Mouse (Mus musculus) bone marrow, adult 2 months (tissue): ENCODE results near the gene Adgrl1. TPM values are rescaled to one million over a fixed set of nuclear protein-coding genes. Genes with fewer than 3 reads are reported as not detected.

Source experiments
- H3K27ac ChIP-seq: fragments of 200-500 bp; 2 replicates; pipeline ENCODE4 v1.5.1; 2012; ENCODE audit warnings: low read depth, mild to moderate bottlenecking, control low read depth, inconsistent platforms, low read length; ENCODE audit not compliant: control insufficient read depth, poor library complexity, insufficient read depth
- H3K4me1 ChIP-seq: fragments of 200-500 bp; 2 replicates; pipeline ENCODE4 v1.6.1; 2011; ENCODE audit warnings: low read length; ENCODE audit not compliant: control insufficient read depth, insufficient read depth
- H3K4me3 ChIP-seq: fragments of 200-500 bp; replicated peaks from 2 replicates; pipeline ENCODE3; 2011; ENCODE audit warnings: mild to moderate bottlenecking, low read depth, low read length, control low read depth; ENCODE audit not compliant: control insufficient read depth
- CTCF ChIP-seq: fragments of 200-500 bp; IDR thresholded peaks from 2 replicates; pipeline ENCODE4 v1.5.1; 2011; ENCODE audit warnings: low read length, control low read depth; ENCODE audit not compliant: control insufficient read depth, insufficient read depth
- POLR2A ChIP-seq: fragments of 200-500 bp; IDR thresholded peaks from 2 replicates; pipeline ENCODE4 v1.6.1; 2011; ENCODE audit warnings: low read depth, mild to moderate bottlenecking, control low read depth, low read length, borderline replicate concordance; ENCODE audit not compliant: control insufficient read depth
- WGBS: fragments of 180-500 bp; shearing (Covaris S2); methylation state at CpG from one replicate; pipeline ENCODE4 v1.1.7; 2018; 5-methylcytosine and 5-hydroxymethylcytosine counted together
- polyA plus RNA-seq: library from polyadenylated mRNA; stranded (reverse); fragments of >200 nt; gene quantifications from 2 replicates; pipeline ENCODE4 v1.2.4, GENCODE M21; 2011; ENCODE audit warnings: low replicate concordance; ENCODE audit not compliant: missing spikeins, insufficient read depth, insufficient read length

Gene Adgrl1
- polyA plus RNA-seq, 1 experiment, result 8.8 TPM

DNA sequence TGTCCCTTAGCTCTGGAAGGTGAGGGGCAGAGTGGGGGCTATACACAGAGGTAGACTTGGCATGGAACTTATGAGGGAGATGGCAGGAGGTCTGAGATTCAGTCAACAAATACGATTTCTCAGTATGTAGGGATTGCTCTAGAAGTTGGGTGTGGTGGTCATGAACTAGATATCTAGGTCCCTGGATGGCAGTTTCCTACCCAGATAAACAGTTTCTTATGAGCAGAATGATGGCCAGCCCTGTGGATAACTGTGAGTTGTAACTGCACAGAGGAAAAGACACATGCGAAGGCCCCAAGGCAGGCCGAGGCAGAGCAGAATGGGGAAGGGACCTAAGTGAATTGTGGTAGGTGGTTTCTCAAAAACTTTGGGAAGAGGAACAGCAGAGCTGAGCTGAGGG is 14.3 kb downstream of the Adgrl1 start:
- Histone ChIP-seq H3K27ac (no peak overlapping the region), H3K4me1 (no peaks in the 10 kb centered on the region), H3K4me3 (no peak overlapping the region)
- 47% methylated on average over 3 of the region's 3 CpGs for WGBS
- TF ChIP-seq CTCF (no peak), POLR2A (no peak)

- WGBS, result 40% methylated on average over 5 of the region's 5 CpGs
- no peaks in the 10 kb centered on the region for H3K4me1 ChIP-seq
- TF ChIP-seq POLR2A (no peak), CTCF (no peak)
Observed at GRCm38 (mm10) chr8:83914860-83915259, 15.0 kb downstream of the Adgrl1 start.

GRCm38 (mm10) chr8:83916015-83916414 is 16.1 kb downstream of the Adgrl1 start:
- 36% methylated on average over 5 of the region's 5 CpGs for WGBS
- H3K27ac ChIP-seq, result no peak overlapping the region
- TF ChIP-seq CTCF (no peak), POLR2A (no peak)
- H3K4me3 ChIP-seq, result no peak overlapping the region
- H3K4me1 ChIP-seq, result no peaks in the 10 kb centered on the region

More at GRCm38 (mm10) chr8:83914860-83915259, 15.0 kb downstream of the Adgrl1 start:
- Histone ChIP-seq H3K4me3 (no peak overlapping the region), H3K27ac (no peak overlapping the region)

- H3K4me1 ChIP-seq, result no peaks in the 10 kb centered on the region
- no peak for TF ChIP-seq CTCF
- TF ChIP-seq POLR2A, result no peak
- H3K27ac ChIP-seq, result no peak overlapping the region
- H3K4me3 ChIP-seq, result no peak overlapping the region
- WGBS, result 77% methylated on average over 6 of the region's 6 CpGs
Observed at GRCm38 (mm10) chr8:83917566-83917965, 17.7 kb downstream of the Adgrl1 start.

DNA sequence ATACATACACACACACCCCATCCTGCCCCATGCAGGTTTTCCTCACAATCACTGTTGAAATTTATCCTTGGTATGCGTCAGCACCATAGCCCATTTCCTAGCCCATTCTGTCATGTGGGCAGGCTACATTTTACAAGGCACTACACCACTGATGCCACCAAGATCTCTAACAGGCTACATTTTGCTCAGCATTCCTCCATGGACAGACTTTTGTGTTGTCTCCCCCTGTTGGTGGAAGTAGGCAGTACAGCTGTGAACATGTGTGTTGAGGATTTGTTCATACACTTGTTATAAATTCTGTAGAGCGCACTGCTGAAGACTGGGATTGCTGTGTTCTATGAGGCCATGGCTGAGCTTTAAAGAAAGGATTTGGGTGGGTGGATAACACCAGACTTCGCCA is 21.7 kb downstream of the Adgrl1 start:
- TF ChIP-seq POLR2A, result no peak
- TF ChIP-seq CTCF, result peak; percentile 52
- H3K27ac ChIP-seq, result no peak overlapping the region
- H3K4me1 ChIP-seq, result no peaks in the 10 kb centered on the region
- H3K4me3 ChIP-seq, result no peak overlapping the region
- 61% methylated on average over 3 of the region's 3 CpGs for WGBS

- Histone ChIP-seq H3K4me1 (no peaks in the 10 kb centered on the region), H3K27ac (no peak overlapping the region), H3K4me3 (no peak overlapping the region)
- TF ChIP-seq POLR2A (no peak), CTCF (no peak)
- 88% methylated on average over 8 of the region's 8 CpGs for WGBS
Observed at GRCm38 (mm10) chr8:83922727-83923126, 22.8 kb downstream of the Adgrl1 start.

DNA sequence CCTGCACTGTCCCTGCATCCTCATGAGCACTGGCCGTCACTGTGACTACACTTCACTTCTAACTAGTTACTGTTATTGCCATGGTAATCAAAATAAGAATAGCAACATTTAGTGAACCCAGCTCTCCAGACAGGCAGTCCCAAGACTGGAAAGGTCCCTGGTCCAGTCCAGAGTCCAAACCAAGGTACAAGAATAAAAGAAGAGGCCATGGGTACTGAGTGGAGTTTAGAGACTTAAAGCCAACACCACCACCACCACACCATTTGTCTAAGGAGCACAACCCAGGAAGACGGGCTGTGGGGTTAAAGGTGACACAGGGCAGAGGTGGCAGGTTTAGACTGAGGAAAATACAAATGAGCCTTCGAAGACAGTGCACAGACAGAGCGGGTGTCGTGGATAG is 24.7 kb downstream of the Adgrl1 start:
- Histone ChIP-seq H3K4me3 (no peak overlapping the region), H3K27ac (no peak overlapping the region), H3K4me1 (no peaks in the 10 kb centered on the region)
- TF ChIP-seq CTCF (no peak), POLR2A (no peak)
- WGBS, result 87% methylated on average over 5 of the region's 5 CpGs

DNA sequence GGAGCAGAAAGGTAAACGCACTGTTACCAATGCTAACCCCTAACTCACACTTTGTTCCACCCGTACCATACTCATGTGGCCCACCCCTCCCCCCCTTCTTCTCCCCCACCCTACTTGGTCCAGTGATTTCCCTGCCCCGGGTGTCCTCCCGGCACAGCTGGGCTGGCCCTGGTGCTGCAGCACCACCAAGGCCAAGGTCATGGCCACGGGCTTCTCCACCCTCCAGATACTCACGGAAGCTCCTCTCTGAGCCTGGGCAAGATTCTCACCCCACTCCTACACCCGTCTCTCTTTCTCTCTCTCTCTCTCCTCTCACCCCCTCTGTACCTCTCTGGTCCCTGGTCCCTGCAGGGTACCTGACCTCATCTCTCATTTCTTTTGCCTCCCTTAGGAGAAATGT is 26.4 kb downstream of the Adgrl1 start:
- WGBS, result 85% methylated on average over 7 of the region's 7 CpGs
- no peak overlapping the region for H3K4me3 ChIP-seq

GRCm38 (mm10) chr8:83934222-83934621 is 34.3 kb downstream of the Adgrl1 start:
- WGBS, result 88% methylated on average over 5 of the region's 5 CpGs
- H3K27ac ChIP-seq, result no peak overlapping the region
- no peaks in the 10 kb centered on the region for H3K4me1 ChIP-seq
- no peak overlapping the region for H3K4me3 ChIP-seq
- TF ChIP-seq CTCF, result no peak
- TF ChIP-seq POLR2A, result no peak

More for the DNA sequence above, 26.4 kb downstream of the Adgrl1 start:
- no peak overlapping the region for H3K27ac ChIP-seq
- H3K4me1 ChIP-seq, result no peaks in the 10 kb centered on the region
- TF ChIP-seq CTCF (no peak), POLR2A (no peak)
